Mouse (Mus musculus): Measurements from ENCODE around the gene Il2rb. TPM values are rescaled to one million over a fixed set of nuclear protein-coding genes. Genes with fewer than 3 reads are reported as not detected.

Gene Il2rb
- polyA plus RNA-seq, 2 experiments = 0.15 to 0.39 TPM

DNA sequence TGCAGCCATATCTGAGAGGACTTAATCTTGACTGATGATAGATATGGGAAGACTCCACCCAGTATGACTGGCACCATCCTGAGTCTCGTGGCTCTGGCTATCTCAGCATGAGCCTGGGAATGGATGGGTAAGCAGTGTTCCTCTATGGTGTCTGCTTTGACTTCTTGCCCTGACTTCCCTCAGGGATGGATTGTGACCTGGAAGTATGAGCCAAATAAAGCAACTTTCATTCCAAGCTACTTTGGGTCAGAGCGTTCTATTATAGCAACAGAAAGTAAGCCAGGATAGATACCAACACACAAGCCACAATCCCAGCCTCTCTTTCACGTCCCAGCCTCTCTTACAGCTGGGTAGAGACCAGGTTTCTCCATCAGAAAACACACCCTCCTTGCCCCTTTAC, 10.5 kb upstream of the Il2rb start:
- ATAC-seq (ENCODE audit: low FRiP score, low read depth) = no peak
- H3K9ac ChIP-seq (ENCODE audit: low read depth, low read length, severe bottlenecking) = no peak overlapping the region
- WGBS = 68% methylated on average over 3 of the region's 3 CpGs
- H3K4me3 ChIP-seq (replicated peaks; ENCODE audit: low read length) = no peak overlapping the region
- no peaks in the 10 kb centered on the region for H3K27me3 ChIP-seq (ENCODE audit: control insufficient read depth, insufficient read depth, low read length)
- no peaks in the 10 kb centered on the region for H3K36me3 ChIP-seq (ENCODE audit: control insufficient read depth, insufficient read depth, low read length)
- H3K27ac ChIP-seq (replicated peaks; ENCODE audit: low read depth, low read length) = no peak overlapping the region
- peaks cover 8% of the 10 kb centered on the region for H3K4me1 ChIP-seq (ENCODE audit: control insufficient read depth, insufficient read depth, low read length)
- DNase-seq (ENCODE audit: low spot score) = no peak
- H3K4me2 ChIP-seq (replicated peaks; ENCODE audit: low read depth, low read length, severe bottlenecking) = no peak overlapping the region
- no peak for TF ChIP-seq POLR2A (IDR thresholded peaks at IDR 0.05; ENCODE audit: borderline replicate concordance, extremely low read depth, insufficient read depth, insufficient read length)
- no peaks in the 10 kb centered on the region for H3K9me3 ChIP-seq (ENCODE audit: control insufficient read depth, low read length)

DNA sequence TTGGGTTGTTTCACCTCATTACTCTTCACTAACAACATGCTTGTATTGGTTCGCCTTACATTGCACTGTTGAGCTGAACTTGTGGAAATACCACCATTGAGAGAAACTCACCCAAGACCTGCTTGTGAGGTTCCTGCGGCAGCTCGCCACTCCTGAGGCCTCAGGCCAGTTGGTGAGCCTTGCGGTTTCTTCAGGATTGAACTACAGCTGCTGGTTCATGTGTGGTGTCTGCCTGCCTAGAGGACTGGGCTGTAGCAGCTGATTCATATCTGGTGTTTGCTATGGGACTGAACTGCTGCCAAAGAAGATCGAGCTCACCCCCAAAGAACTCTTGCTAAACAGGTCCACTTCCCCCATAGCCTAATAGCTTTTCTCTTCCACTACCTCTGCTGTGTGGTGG, 9.7 kb upstream of the Il2rb start:
- no peak for DNase-seq (ENCODE audit: low spot score)
- Histone ChIP-seq H3K4me3 (replicated peaks; ENCODE audit: low read length) (no peak overlapping the region), H3K4me2 (replicated peaks; ENCODE audit: low read depth, low read length, severe bottlenecking) (no peak overlapping the region), H3K9ac (ENCODE audit: low read depth, low read length, severe bottlenecking) (no peak overlapping the region), H3K27ac (replicated peaks; ENCODE audit: low read depth, low read length) (no peak overlapping the region), H3K36me3 (ENCODE audit: control insufficient read depth, insufficient read depth, low read length) (no peaks in the 10 kb centered on the region), H3K27me3 (ENCODE audit: control insufficient read depth, insufficient read depth, low read length) (no peaks in the 10 kb centered on the region), H3K4me1 (ENCODE audit: control insufficient read depth, insufficient read depth, low read length) (peaks cover 3% of the 10 kb centered on the region), H3K9me3 (ENCODE audit: control insufficient read depth, low read length) (no peaks in the 10 kb centered on the region)
- no peak for TF ChIP-seq POLR2A (IDR thresholded peaks at IDR 0.05; ENCODE audit: borderline replicate concordance, extremely low read depth, insufficient read depth, insufficient read length)
- no peak for ATAC-seq (ENCODE audit: low FRiP score, low read depth)
- 91% methylated on average over 5 of the region's 5 CpGs for WGBS

DNA sequence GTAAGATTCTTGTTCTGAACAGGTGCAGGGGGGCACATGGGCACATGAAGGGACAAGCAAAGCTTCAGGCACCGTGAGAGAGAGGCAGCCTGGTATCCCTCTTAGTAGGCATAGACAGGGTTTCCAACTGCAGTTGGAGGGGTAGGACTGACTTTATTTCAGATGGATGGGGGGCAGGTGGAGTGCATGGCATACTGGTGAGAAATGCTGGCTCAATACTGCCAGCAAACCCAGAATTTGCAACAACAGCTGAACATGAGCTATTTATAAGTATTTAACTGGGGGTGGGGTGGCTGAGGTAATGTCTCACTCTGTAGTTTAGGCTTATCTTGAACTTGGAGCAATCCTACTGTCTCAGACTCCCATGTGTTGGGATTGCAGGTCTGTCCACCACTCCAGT, 8.9 kb upstream of the Il2rb start:
- 83% methylated on average over 1 of the region's 1 CpGs for WGBS
- Histone ChIP-seq H3K4me2 (replicated peaks; ENCODE audit: low read depth, low read length, severe bottlenecking) (no peak overlapping the region), H3K4me1 (ENCODE audit: control insufficient read depth, insufficient read depth, low read length) (no peaks in the 10 kb centered on the region), H3K9ac (ENCODE audit: low read depth, low read length, severe bottlenecking) (no peak overlapping the region), H3K4me3 (replicated peaks; ENCODE audit: low read length) (no peak overlapping the region), H3K27me3 (ENCODE audit: control insufficient read depth, insufficient read depth, low read length) (no peaks in the 10 kb centered on the region), H3K9me3 (ENCODE audit: control insufficient read depth, low read length) (no peaks in the 10 kb centered on the region), H3K36me3 (ENCODE audit: control insufficient read depth, insufficient read depth, low read length) (no peaks in the 10 kb centered on the region), H3K27ac (replicated peaks; ENCODE audit: low read depth, low read length) (no peak overlapping the region)
- DNase-seq (ENCODE audit: low spot score) (no peak), ATAC-seq (ENCODE audit: low FRiP score, low read depth) (no peak)
- TF ChIP-seq POLR2A (IDR thresholded peaks at IDR 0.05; ENCODE audit: borderline replicate concordance, extremely low read depth, insufficient read depth, insufficient read length) = no peak

DNA sequence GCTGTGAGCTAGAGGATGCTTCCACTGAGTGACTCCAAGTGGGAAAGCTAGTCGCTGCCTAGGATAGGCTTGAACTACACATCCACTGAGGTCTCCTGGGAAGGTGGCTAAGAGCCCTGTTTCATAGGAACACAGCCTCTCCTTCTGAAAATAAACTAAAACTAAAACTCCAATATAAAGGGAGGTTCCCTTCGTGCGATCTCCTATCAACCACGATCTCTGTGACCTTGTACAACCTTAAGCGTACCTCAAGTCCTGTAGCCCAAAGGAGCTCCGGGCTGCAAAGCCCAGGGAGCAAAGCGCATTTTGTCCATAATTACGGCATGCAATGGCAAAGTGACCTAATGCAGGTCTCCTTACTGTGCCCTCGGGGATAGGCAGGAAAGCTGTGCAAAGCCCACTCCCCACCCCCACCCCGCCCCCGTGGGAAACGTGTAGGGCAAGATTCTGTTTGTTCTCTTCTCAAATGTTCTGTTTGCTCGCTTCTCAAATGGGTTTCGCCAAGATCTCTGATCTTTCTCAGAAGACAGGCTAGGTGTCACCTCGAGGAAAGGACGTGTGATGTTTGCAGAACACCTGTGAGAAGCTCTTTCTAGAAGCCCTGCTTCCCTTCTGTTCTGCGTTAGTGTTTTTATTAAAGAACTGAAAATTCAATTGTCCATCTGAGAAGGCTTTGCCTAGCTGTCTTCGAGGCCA, 7.5 kb upstream of the Il2rb start:
- no peaks in the 10 kb centered on the region for H3K4me1 ChIP-seq (ENCODE audit: control insufficient read depth, insufficient read depth, low read length)
- TF ChIP-seq POLR2A (IDR thresholded peaks at IDR 0.05; ENCODE audit: borderline replicate concordance, extremely low read depth, insufficient read depth, insufficient read length) = no peak
- H3K4me2 ChIP-seq (replicated peaks; ENCODE audit: low read depth, low read length, severe bottlenecking) = no peak overlapping the region
- ATAC-seq (ENCODE audit: low FRiP score, low read depth) (no peak), DNase-seq (ENCODE audit: low spot score) (no peak)
- no peaks in the 10 kb centered on the region for H3K36me3 ChIP-seq (ENCODE audit: control insufficient read depth, insufficient read depth, low read length)
- no peak overlapping the region for H3K27ac ChIP-seq (replicated peaks; ENCODE audit: low read depth, low read length)
- H3K9ac ChIP-seq (ENCODE audit: low read depth, low read length, severe bottlenecking) = no peak overlapping the region
- 64% methylated on average over 18 of the region's 18 CpGs for WGBS
- no peaks in the 10 kb centered on the region for H3K9me3 ChIP-seq (ENCODE audit: control insufficient read depth, low read length)
- H3K4me3 ChIP-seq (replicated peaks; ENCODE audit: low read length) = no peak overlapping the region
- H3K27me3 ChIP-seq (ENCODE audit: control insufficient read depth, insufficient read depth, low read length) = no peaks in the 10 kb centered on the region

DNA sequence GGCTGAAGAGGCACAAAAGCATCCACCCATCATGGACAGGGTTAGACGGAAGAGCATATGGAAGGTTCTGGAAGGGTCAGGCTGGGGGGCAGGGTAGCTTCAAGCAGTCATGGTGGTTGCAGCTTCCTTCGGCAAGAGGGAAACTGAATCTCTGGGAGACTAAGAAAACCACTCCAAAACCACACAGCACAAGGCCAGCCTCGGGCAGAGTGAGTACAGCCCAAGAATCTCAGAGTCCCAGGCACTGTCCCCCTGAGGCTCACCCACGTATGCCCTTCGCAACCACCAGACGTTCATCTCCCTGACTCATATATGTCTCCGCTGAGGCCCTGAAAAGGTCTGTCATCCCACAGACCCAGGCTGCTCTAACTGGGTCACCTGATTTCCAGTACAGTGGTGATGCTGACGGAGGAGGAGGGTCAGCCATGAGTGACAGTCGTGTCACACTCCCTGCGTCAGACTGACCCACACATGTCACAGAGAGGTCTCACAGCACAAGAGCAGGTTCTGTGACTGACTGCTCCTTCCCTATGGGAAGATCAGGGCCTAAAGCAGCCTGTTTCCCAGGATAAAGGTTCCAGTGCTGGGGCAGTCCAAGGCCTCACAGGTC, 1.6 kb downstream of the Il2rb start:
- TF ChIP-seq POLR2A (IDR thresholded peaks at IDR 0.05; ENCODE audit: borderline replicate concordance, extremely low read depth, insufficient read depth, insufficient read length) = no peak
- ATAC-seq (ENCODE audit: low FRiP score, low read depth) (no peak), DNase-seq (ENCODE audit: low spot score) (no peak)
- Histone ChIP-seq H3K4me3 (replicated peaks; ENCODE audit: low read length) (no peak overlapping the region), H3K9ac (ENCODE audit: low read depth, low read length, severe bottlenecking) (no peak overlapping the region), H3K9me3 (ENCODE audit: control insufficient read depth, low read length) (no peaks in the 10 kb centered on the region), H3K4me2 (replicated peaks; ENCODE audit: low read depth, low read length, severe bottlenecking) (no peak overlapping the region), H3K4me1 (ENCODE audit: control insufficient read depth, insufficient read depth, low read length) (peaks cover 5% of the 10 kb centered on the region; the same call in 1 of the 2 replicates), H3K27ac (replicated peaks; ENCODE audit: low read depth, low read length) (no peak overlapping the region), H3K36me3 (ENCODE audit: control insufficient read depth, insufficient read depth, low read length) (no peaks in the 10 kb centered on the region), H3K27me3 (ENCODE audit: control insufficient read depth, insufficient read depth, low read length) (no peaks in the 10 kb centered on the region)
- 81% methylated on average over 9 of the region's 10 CpGs for WGBS

Data from limb, embryonic 14.5 days (tissue).